Comparison of ENCODE assay signal across 7 mouse cellular contexts in the genomic region with DNA sequence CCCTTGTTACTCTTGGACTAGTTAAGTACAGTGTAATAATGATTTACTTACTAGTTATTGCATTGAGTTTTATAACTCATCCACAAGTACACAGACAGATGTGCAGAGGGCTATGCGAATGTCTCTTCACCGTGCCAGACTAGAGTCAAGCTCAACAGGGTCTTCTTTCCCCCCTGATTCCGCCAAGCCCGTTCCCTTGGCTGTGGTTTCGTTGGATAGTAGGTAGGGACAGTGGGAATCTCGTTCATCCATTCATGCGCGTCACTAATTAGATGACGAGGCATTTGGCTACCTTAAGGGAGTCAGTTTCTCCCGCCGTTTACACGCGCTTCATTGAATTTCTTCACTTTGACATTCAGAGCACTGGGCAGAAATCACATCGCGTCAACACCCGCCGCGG.
DNase-seq lines count a peak whose midpoint lies in the region; ATAC-seq and TF ChIP-seq lines count a peak whose summit lies in the region.
"Not testable (repeated sequence)": the region's sequence is repeated elsewhere in the genome, so short reads cannot be mapped to it uniquely, and the experiment has no call there.

No protein-coding gene starts in this region.

- H3K4me3 ChIP-seq in forebrain, postnatal 0 days (ENCODE audit: low read depth, low read length); intestine, embryonic 14.5 days (ENCODE audit: low read depth, low read length); lung, adult 2 months (replicated peaks; ENCODE audit: extremely low read depth, low read depth, low read length); neural tube, embryonic 13.5 days: not testable (repeated sequence)

- H3K9ac ChIP-seq in forebrain, postnatal 0 days; intestine, embryonic 14.5 days (ENCODE audit: low read length); neural tube, embryonic 13.5 days: not testable (repeated sequence)

- not testable (repeated sequence) for H3K9me3 ChIP-seq in forebrain, postnatal 0 days (ENCODE audit: low read length); intestine, embryonic 14.5 days (ENCODE audit: control insufficient read depth, low read length); neural tube, embryonic 13.5 days

- not testable (repeated sequence) for H3K27ac ChIP-seq in forebrain, postnatal 0 days (ENCODE audit: low read depth, low read length); intestine, embryonic 14.5 days (ENCODE audit: low read depth)
- 0 out of 2 replicates have a peak overlapping the region, but pooled peaks have one; percentile 59 for H3K27ac ChIP-seq in neural tube, embryonic 13.5 days (replicated peaks)

- H3K36me3 ChIP-seq in forebrain, postnatal 0 days (ENCODE audit: insufficient read depth); intestine, embryonic 14.5 days (ENCODE audit: control insufficient read depth, insufficient read depth, low read length); neural tube, embryonic 13.5 days: not testable (repeated sequence)

- peak; percentile 69 for DNase-seq in Muller cell, postnatal 12 days (ENCODE audit: inconsistent ontology term)
- DNase-seq in adrenal gland, adult 2 months = peak; percentile 89
- DNase-seq in forebrain, postnatal 0 days = peak; percentile 75
- DNase-seq in intestine, embryonic 14.5 days (ENCODE audit: low spot score) = peak; percentile 75
- peak; percentile 18 to 79 for DNase-seq in kidney, postnatal 4 days
- peak; percentile 3 for DNase-seq in lung, adult 2 months

- TF ChIP-seq CTCF in forebrain, postnatal 0 days (IDR thresholded peaks at IDR 0.05; ENCODE audit: low read depth); lung, adult 2 months (IDR thresholded peaks at IDR 0.05; ENCODE audit: insufficient read depth, low read length): not testable (repeated sequence)

- not testable (repeated sequence) for H3K4me2 ChIP-seq in forebrain, postnatal 0 days (ENCODE audit: low read depth); intestine, embryonic 14.5 days (ENCODE audit: low read length); neural tube, embryonic 13.5 days

- H3K4me1 ChIP-seq in forebrain, postnatal 0 days (ENCODE audit: insufficient read depth); intestine, embryonic 14.5 days (replicated peaks; ENCODE audit: control insufficient read depth, insufficient read depth, low read length); lung, adult 2 months (ENCODE audit: control insufficient read depth, insufficient read depth, low read length): not testable (repeated sequence)
- peaks cover 30% of the 10 kb centered on the region for H3K4me1 ChIP-seq in neural tube, embryonic 13.5 days (replicated peaks)

- 47% methylated on average over 18 of the region's 18 CpGs for WGBS in forebrain, postnatal 0 days
- WGBS in intestine, embryonic 14.5 days = 64% methylated on average over 18 of the region's 18 CpGs
- WGBS in lung, adult 2 months = 51% methylated on average over 18 of the region's 18 CpGs
- 44% methylated on average over 18 of the region's 18 CpGs for WGBS in neural tube, embryonic 13.5 days

- H3K27me3 ChIP-seq in forebrain, postnatal 0 days (ENCODE audit: insufficient read depth, low read length); intestine, embryonic 14.5 days (replicated peaks; ENCODE audit: control insufficient read depth, insufficient read depth, low read length); neural tube, embryonic 13.5 days: not testable (repeated sequence)

- not testable (repeated sequence) for ATAC-seq in forebrain, postnatal 0 days; intestine, embryonic 14.5 days (replicated peaks; ENCODE audit: low FRiP score, low TSS enrichment, low read depth); neural tube, embryonic 13.5 days (ENCODE audit: low read depth)

- not testable (repeated sequence) for TF ChIP-seq POLR2A in lung, adult 2 months (IDR thresholded peaks at IDR 0.05; ENCODE audit: borderline replicate concordance, extremely low read depth, low read depth, low read length)

Comparison
In these comparisons a context has a peak if more than half of its experiments do, and no peak if none do; other contexts are left out.
1. DNase-seq: peak in every context shown above with its lines; median percentile 89 in adrenal gland, adult 2 months; 75 in forebrain, postnatal 0 days; 75 in intestine, embryonic 14.5 days; 69 in Muller cell, postnatal 12 days; 48 in kidney, postnatal 4 days; 3 in lung, adult 2 months.